Mouse (Mus musculus): ENCODE results near the gene Azgp1. TPM values are rescaled to one million over a fixed set of nuclear protein-coding genes. Genes with fewer than 3 reads are reported as not detected.
A peak's percentile ranks its signal among the peaks of the same experiment; 100 is the strongest.
"Not testable (repeated sequence)": the region's sequence is repeated elsewhere in the genome, so short reads cannot be mapped to it uniquely, and the experiment has no call there.

Azgp1 gene
- 1 to 10 TPM in 1 of 2 experiments, under 1 TPM in 1; 0.37 to 1.2 TPM for total RNA-seq (2021)
- long read RNA-seq, experiment 1 = 0 reads
- long read RNA-seq, experiment 2 = 0 reads

- no peak for DNase-seq (ENCODE audit: low spot score in 2 of 2)
Observed at GRCm38 (mm10) chr5:137981300-137981699, at the start of gene Azgp1. Gene Azgp1 (plus strand): TSS chr5:137981520.

GRCm38 (mm10) chr5:137933934-137934333 is 47.4 kb upstream of the Azgp1 start:
- not testable (repeated sequence) for DNase-seq (ENCODE audit: low spot score in 2 of 2)

- DNase-seq (ENCODE audit: low spot score in 2 of 2) = no peak
Observed at GRCm38 (mm10) chr5:137936486-137936885, 44.8 kb upstream of the Azgp1 start.

GRCm38 (mm10) chr5:137937238-137937637 is 44.1 kb upstream of the Azgp1 start:
- no peak for DNase-seq (ENCODE audit: low spot score in 2 of 2)

GRCm38 (mm10) chr5:137940948-137941347 is 40.4 kb upstream of the Azgp1 start:
- DNase-seq (ENCODE audit: low spot score in 2 of 2) = no peak

GRCm38 (mm10) chr5:137943133-137943532 is 38.2 kb upstream of the Azgp1 start:
- no peak for DNase-seq (ENCODE audit: low spot score in 2 of 2)

- DNase-seq (ENCODE audit: low spot score in 2 of 2) = no peak
Observed at GRCm38 (mm10) chr5:137947303-137947702, 34.0 kb upstream of the Azgp1 start.

GRCm38 (mm10) chr5:137951218-137951617 is 30.1 kb upstream of the Azgp1 start:
- DNase-seq (ENCODE audit: low spot score in 2 of 2) = peak in 1 of 2 experiments; percentile 18

GRCm38 (mm10) chr5:137956404-137956803 is 24.9 kb upstream of the Azgp1 start:
- no peak for DNase-seq (ENCODE audit: low spot score in 2 of 2)

- DNase-seq (ENCODE audit: low spot score in 2 of 2) = no peak
Observed at GRCm38 (mm10) chr5:137962945-137963344, 18.4 kb upstream of the Azgp1 start, which contains the start of gene Gjc3. Gene Gjc3 (minus strand): TSS chr5:137963098.

- no peak for DNase-seq (ENCODE audit: low spot score in 2 of 2)
Observed at GRCm38 (mm10) chr5:137966492-137966891, 14.8 kb upstream of the Azgp1 start.

GRCm38 (mm10) chr5:137973161-137973560 is 8.2 kb upstream of the Azgp1 start:
- no peak for DNase-seq (ENCODE audit: low spot score in 2 of 2)

GRCm38 (mm10) chr5:137973738-137974137 is 7.6 kb upstream of the Azgp1 start:
- no peak for DNase-seq (ENCODE audit: low spot score in 2 of 2)

GRCm38 (mm10) chr5:137974724-137975123 is 6.6 kb upstream of the Azgp1 start:
- no peak for DNase-seq (ENCODE audit: low spot score in 2 of 2)

GRCm38 (mm10) chr5:137975434-137975833 is 5.9 kb upstream of the Azgp1 start:
- DNase-seq (ENCODE audit: low spot score in 2 of 2) = no peak

- no peak for DNase-seq (ENCODE audit: low spot score in 2 of 2)
Observed at GRCm38 (mm10) chr5:137977291-137977690, 4.0 kb upstream of the Azgp1 start.

GRCm38 (mm10) chr5:137979081-137979480 is 2.2 kb upstream of the Azgp1 start:
- DNase-seq (ENCODE audit: low spot score in 2 of 2) = no peak

GRCm38 (mm10) chr5:137986351-137986750 is 5.0 kb downstream of the Azgp1 start:
- DNase-seq (ENCODE audit: low spot score in 2 of 2) = no peak

- DNase-seq (ENCODE audit: low spot score in 2 of 2) = no peak
Observed at GRCm38 (mm10) chr5:138009437-138009836, 28.1 kb downstream of the Azgp1 start.

GRCm38 (mm10) chr5:138012382-138012781 is 31.1 kb downstream of the Azgp1 start:
- no peak for DNase-seq (ENCODE audit: low spot score in 2 of 2)

GRCm38 (mm10) chr5:138016530-138016929 is 35.2 kb downstream of the Azgp1 start:
- DNase-seq (ENCODE audit: low spot score in 2 of 2) = no peak

GRCm38 (mm10) chr5:138016997-138017396 is 35.7 kb downstream of the Azgp1 start:
- no peak for DNase-seq (ENCODE audit: low spot score in 2 of 2)

- not testable (repeated sequence) for DNase-seq (ENCODE audit: low spot score in 2 of 2)
Observed at GRCm38 (mm10) chr5:138019577-138019976, 38.3 kb downstream of the Azgp1 start.

Measured in gastrocnemius, postnatal 4 days (tissue).